Mouse (Mus musculus) liver, embryonic 14.5 days (tissue): ENCODE data around the gene Hsh2d. TPM values are rescaled to one million over a fixed set of nuclear protein-coding genes. Genes with fewer than 3 reads are reported as not detected.
A peak's percentile ranks its signal among the peaks of the same experiment; 100 is the strongest.

Experiments
- ATAC-seq: fragments of 200-750 bp; cut with Nextera tagmentation; 2 replicates; pipeline ENCODE4 v1.8.0; 2017; ENCODE audit warnings: moderate number of reproducible peaks, mild to moderate bottlenecking, moderate library complexity; ENCODE audit not compliant: insufficient read depth
- DNase-seq, 3 experiments: peaks; one replicate each; pipeline ENCODE4 v3.0.0-alpha.2; 2012 to 2013; ENCODE audit warnings: low read depth in 3 of 3, low spot score in 3 of 3
- H3K27ac ChIP-seq: fragments of 300-500 bp; sonication (generic); 2 replicates; pipeline ENCODE4 v1.5.1; 2014; ENCODE audit warnings: moderate library complexity, mild to moderate bottlenecking, control low read depth, inconsistent platforms
- H3K27me3 ChIP-seq: fragments of 300-500 bp; sonication (generic); 2 replicates; pipeline ENCODE4 v1.6.1; 2014; ENCODE audit warnings: mild to moderate bottlenecking, low read length, moderate library complexity; ENCODE audit not compliant: control insufficient read depth, insufficient read depth
- H3K36me3 ChIP-seq: fragments of 300-500 bp; sonication (generic); replicated peaks from 2 replicates; pipeline ENCODE4 v1.6.1; 2014; ENCODE audit warnings: low read depth; ENCODE audit not compliant: control insufficient read depth, insufficient read depth
- H3K4me1 ChIP-seq, 2 experiments: fragments of 200-500 bp in 1 of 2; fragments of 300-500 bp in 1 of 2; sonication (generic) in 1 of 2; replicated peaks; 2 replicates each; pipeline ENCODE4 v1.6.1; 2012 to 2014; ENCODE audit warnings: antibody characterized with exemption in 1 of 2, inconsistent platforms in 1 of 2, low read length in 1 of 2; ENCODE audit not compliant: control insufficient read depth in 2 of 2, insufficient read depth in 2 of 2
- H3K4me2 ChIP-seq: fragments of 300-500 bp; sonication (generic); 2 replicates; pipeline ENCODE4 v1.6.1; 2014; ENCODE audit warnings: low read depth, mild to moderate bottlenecking, control low read depth, moderate library complexity
- H3K4me3 ChIP-seq, 2 experiments: fragments of 200-500 bp in 1 of 2; fragments of 300-500 bp in 1 of 2; sonication (generic) in 1 of 2; 2 replicates each; pipeline ENCODE4 v1.5.1; 2012 to 2014; ENCODE audit warnings: low read depth in 2 of 2, low read length in 2 of 2, mild to moderate bottlenecking in 2 of 2, control low read depth in 1 of 2, inconsistent platforms in 1 of 2, moderate library complexity in 1 of 2; ENCODE audit not compliant: insufficient read depth in 1 of 2
- H3K9ac ChIP-seq: fragments of 300-500 bp; sonication (generic); replicated peaks from 2 replicates; pipeline ENCODE4 v1.6.1; 2014; ENCODE audit warnings: mild to moderate bottlenecking, control low read depth, moderate library complexity
- H3K9me3 ChIP-seq: fragments of 300-500 bp; sonication (generic); 2 replicates; pipeline ENCODE4 v1.6.1; 2016; ENCODE audit warnings: low read length, mixed read lengths; ENCODE audit not compliant: control insufficient read depth
- CTCF ChIP-seq: IDR thresholded peaks from 2 replicates; pipeline ENCODE4 v1.5.1; 2016; ENCODE audit warnings: antibody characterized with exemption, low read depth, control low read depth
- EP300 ChIP-seq: IDR thresholded peaks from 2 replicates; pipeline ENCODE4 v1.6.1; 2016; ENCODE audit warnings: antibody characterized with exemption, low read depth
- WGBS: fragments of 180-500 bp; shearing (Covaris S2); extraction: QIAGEN DNeasy Blood & Tissue Kit; methylation state at CpG from one replicate; pipeline ENCODE4 v1.1.7; 2014; ENCODE audit not compliant: insufficient replicate concordance; 5-methylcytosine and 5-hydroxymethylcytosine counted together
- polyA plus RNA-seq, 2 experiments: library from polyadenylated mRNA; depleted of rRNA in 1 of 2; stranded (reverse) in 1 of 2; unstranded in 1 of 2; fragments of >200 nt; fragmentation: Nextera tagmentation in 1 of 2; extraction: Ambion mirVana in 1 of 2; gene quantifications; 2 replicates each; pipeline versions ENCODE4 v1.2.1 to v1.2.3; 2012 to 2014

The Hsh2d gene
- polyA plus RNA-seq, 2 experiments = 0.11 to 0.18 TPM

DNA sequence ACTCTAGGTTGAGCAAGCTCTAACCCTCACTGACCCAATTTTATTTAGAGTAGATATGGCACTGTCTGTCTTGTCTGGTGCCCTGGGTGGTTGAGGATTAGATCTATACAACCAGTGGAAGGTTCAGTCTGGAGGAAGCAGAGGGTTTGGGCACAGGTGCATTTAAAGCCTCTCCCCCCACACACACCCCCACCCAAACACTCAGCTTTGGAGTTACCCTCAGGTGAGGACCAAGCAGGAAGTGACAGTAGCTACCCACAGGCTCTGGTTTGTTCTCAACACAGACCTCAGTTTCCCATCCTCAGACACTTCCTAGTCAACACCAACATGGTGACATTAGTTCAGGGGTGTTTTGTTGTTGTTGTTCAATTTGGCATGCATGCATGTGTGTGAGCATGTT, 26.6 kb upstream of the Hsh2d start:
- no peak overlapping the region for H3K27ac ChIP-seq
- H3K9ac ChIP-seq = no peak overlapping the region; the same call in 1 of the 2 replicates
- H3K9me3 ChIP-seq = no peaks in the 10 kb centered on the region
- peak overlapping the region; percentile 94 for H3K4me2 ChIP-seq
- no peak for ATAC-seq
- H3K36me3 ChIP-seq = peaks cover 9% of the 10 kb centered on the region
- DNase-seq = no peak
- peak overlapping the region in 1 of 2 experiments; percentile 93; a peak in 2 of 4 replicates for H3K4me3 ChIP-seq
- TF ChIP-seq CTCF = no peak
- no peak for TF ChIP-seq EP300
- peaks cover 20 to 22% of the 10 kb centered on the region in 2 experiments for H3K4me1 ChIP-seq
- no peaks in the 10 kb centered on the region for H3K27me3 ChIP-seq

DNA sequence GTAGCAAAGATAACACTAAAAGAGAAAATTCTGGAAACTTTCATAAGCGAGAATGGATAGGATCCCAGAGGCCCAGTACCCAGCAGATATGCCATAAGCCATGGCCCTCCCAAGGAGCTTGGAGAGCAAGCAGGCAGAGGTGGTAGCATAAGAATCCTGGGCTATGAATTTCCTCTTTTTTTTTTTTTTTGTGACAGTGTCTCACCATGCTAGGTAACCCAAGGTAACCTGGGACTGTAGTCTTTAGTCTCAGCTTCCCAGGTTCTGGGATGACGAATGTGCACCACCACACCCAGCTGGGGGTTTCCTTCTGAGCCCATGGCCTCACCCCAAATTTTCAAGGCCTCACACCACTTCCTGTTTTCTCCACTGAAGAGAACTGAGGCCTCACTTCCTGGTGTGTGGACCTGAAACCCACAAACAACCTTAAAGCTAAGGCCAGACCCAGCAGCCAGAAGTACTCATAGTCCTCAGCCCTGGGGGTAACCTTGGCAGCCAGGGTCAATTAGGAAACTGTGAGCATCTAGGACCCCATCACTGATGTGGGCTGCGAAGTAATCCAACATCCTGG, 20.3 kb upstream of the Hsh2d start:
- TF ChIP-seq CTCF (no peak), EP300 (no peak)
- no peak overlapping the region for H3K9ac ChIP-seq
- peaks cover 57% of the 10 kb centered on the region for H3K36me3 ChIP-seq
- ATAC-seq (no peak), DNase-seq (no peak)
- H3K27me3 ChIP-seq = no peaks in the 10 kb centered on the region
- no peak overlapping the region for H3K4me3 ChIP-seq
- H3K4me1 ChIP-seq = peaks cover 0 to 10% of the 10 kb centered on the region in 2 experiments; a peak in 1 of 4 replicates
- 45% methylated on average over 3 of the region's 3 CpGs for WGBS
- H3K27ac ChIP-seq = no peak overlapping the region
- no peak overlapping the region for H3K4me2 ChIP-seq
- no peaks in the 10 kb centered on the region for H3K9me3 ChIP-seq

DNA sequence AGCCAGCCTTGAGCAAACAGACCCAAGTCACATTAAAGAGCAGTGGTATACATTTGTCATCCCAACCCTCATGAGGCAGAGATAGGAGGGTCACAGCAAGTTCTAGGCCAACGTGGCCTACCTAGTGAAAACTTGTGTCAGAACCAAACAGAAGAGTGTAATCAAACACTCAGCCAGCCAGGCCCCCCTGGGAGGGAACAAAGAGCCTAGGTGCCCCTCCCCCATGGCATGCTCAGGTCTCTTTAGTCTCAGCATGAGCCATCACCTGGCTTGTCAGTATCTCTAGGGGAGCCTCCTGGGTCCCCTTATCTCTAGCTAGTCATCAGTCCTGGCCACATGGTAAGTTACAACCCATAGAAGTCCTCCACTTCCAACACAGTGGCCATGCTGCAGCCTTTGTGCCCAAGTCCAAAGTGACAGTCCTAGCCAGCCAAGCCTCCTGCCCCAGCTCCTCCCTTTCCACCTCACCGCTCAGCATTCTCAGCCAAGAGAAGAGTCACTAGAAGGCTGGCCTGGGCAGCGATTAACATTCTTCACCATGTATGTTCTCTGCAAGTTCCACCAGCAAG, 19.7 kb upstream of the Hsh2d start:
- peaks cover 0 to 10% of the 10 kb centered on the region in 2 experiments; a peak in 1 of 4 replicates for H3K4me1 ChIP-seq
- no peak overlapping the region for H3K9ac ChIP-seq
- TF ChIP-seq EP300 (no peak), CTCF (no peak)
- peak; percentile 26 for ATAC-seq
- H3K4me3 ChIP-seq = no peak overlapping the region
- H3K27me3 ChIP-seq = no peaks in the 10 kb centered on the region
- H3K9me3 ChIP-seq = no peaks in the 10 kb centered on the region
- H3K36me3 ChIP-seq = peaks cover 60% of the 10 kb centered on the region
- no peak overlapping the region for H3K4me2 ChIP-seq
- WGBS = 72% methylated on average over 3 of the region's 3 CpGs
- no peak for DNase-seq
- no peak overlapping the region for H3K27ac ChIP-seq

DNA sequence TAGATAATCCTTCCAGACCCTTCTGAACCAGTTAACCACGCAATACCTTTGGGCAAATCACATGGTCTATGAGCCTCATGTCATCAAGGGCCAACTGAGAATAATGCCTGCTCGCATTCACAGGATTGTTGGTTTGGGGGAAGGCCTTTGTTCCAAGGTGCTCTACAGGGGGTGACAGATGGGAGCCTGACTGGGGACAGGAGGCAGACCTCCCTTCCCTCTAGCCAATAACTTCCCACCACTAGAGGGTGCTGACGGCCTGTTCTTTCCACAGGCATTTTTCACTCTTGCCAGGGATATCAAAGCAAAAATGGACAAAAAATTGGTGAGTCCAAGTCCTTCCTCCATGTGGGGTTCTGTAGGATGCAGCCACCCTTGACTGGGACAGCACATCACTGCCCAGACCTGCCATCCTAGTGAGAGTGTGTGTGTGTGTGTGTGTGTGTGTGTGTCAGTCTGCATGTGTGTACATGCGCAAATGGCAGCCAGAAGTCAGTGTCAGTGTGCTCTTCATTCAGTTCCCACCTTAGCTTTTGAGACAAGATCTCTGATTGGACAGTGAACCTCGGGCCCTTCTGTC, 12.0 kb upstream of the Hsh2d start:
- ATAC-seq = peak; percentile 22; the same call in 1 of the 2 replicates
- 58% methylated on average over 5 of the region's 5 CpGs for WGBS
- H3K27ac ChIP-seq = no peak overlapping the region
- peaks cover 61% of the 10 kb centered on the region for H3K36me3 ChIP-seq
- peak in 1 of 3 experiments; percentile 38 for DNase-seq
- H3K4me1 ChIP-seq = no peaks in the 10 kb centered on the region
- no peak overlapping the region for H3K4me2 ChIP-seq
- no peak overlapping the region for H3K9ac ChIP-seq
- TF ChIP-seq CTCF (peak; percentile 86), EP300 (no peak)
- H3K9me3 ChIP-seq = no peaks in the 10 kb centered on the region
- H3K4me3 ChIP-seq = no peak overlapping the region
- no peaks in the 10 kb centered on the region for H3K27me3 ChIP-seq

DNA sequence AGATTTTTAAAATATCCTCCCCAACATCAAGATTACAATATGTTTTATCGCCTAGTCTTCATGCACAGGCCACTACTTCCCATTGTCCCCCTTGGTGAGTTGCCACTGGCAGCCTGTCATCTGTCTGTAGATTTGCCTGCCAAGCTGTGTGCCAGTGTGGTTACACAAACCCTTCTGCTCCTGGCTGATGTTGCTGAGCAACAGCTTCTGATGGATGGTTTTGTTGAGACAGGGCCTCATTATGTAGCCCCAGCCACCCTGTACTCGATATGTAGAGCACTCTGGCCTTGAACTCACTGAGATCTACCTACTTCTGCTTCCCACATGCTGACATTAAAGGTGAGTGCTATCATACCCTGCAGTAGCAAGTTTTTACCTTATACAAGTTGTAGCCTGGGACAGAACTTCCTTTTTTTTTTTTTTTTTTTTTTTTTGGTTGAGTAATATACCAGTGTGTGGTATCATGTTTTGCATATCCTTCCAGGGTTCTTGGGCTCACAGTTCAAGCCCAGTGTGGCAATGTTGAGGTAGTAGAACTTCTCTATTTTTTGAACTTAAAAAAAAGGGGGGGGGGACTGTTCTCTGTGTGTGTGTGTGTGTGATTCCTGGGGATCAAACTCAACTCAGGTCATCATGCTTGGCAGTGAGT, 5.8 kb upstream of the Hsh2d start:
- no peak overlapping the region for H3K27ac ChIP-seq
- no peak overlapping the region for H3K4me2 ChIP-seq
- 38% methylated on average over 2 of the region's 2 CpGs for WGBS
- no peak overlapping the region for H3K4me3 ChIP-seq
- TF ChIP-seq EP300 = no peak
- no peak for TF ChIP-seq CTCF
- peaks cover 10% of the 10 kb centered on the region for H3K36me3 ChIP-seq
- no peaks in the 10 kb centered on the region for H3K4me1 ChIP-seq
- no peaks in the 10 kb centered on the region for H3K9me3 ChIP-seq
- peak in 1 of 3 experiments; percentile 23 for DNase-seq
- no peak; the same call in 1 of the 2 replicates for ATAC-seq
- H3K27me3 ChIP-seq = no peaks in the 10 kb centered on the region
- no peak overlapping the region for H3K9ac ChIP-seq
